Mouse (Mus musculus) kidney, adult 2 months (tissue): ENCODE data around the gene Acyp1. TPM values are rescaled to one million over a fixed set of nuclear protein-coding genes. Genes with fewer than 3 reads are reported as not detected.
A peak's percentile ranks its signal among the peaks of the same experiment; 100 is the strongest.

Experiments
- DNase-seq: peaks from one replicate; pipeline ENCODE4 v3.0.0; 2021
- H3K27ac ChIP-seq: fragments of 200-500 bp; 2 replicates; pipeline ENCODE4 v1.5.1; 2012; ENCODE audit warnings: low read depth, low read length, control low read depth, inconsistent platforms; ENCODE audit not compliant: insufficient read depth
- H3K27me3 ChIP-seq: fragments of 200-500 bp; replicated peaks from 2 replicates; pipeline ENCODE4 v1.6.1; 2012; ENCODE audit warnings: mild to moderate bottlenecking, moderate library complexity, low read length, inconsistent platforms; ENCODE audit not compliant: control insufficient read depth, insufficient read depth
- H3K36me3 ChIP-seq: fragments of 200-500 bp; 2 replicates; pipeline ENCODE4 v1.6.1; 2012; ENCODE audit warnings: mild to moderate bottlenecking, moderate library complexity, low read length, inconsistent platforms; ENCODE audit not compliant: control insufficient read depth, insufficient read depth
- H3K4me1 ChIP-seq: fragments of 200-500 bp; 2 replicates; pipeline ENCODE4 v1.6.1; 2011; ENCODE audit warnings: low read length; ENCODE audit not compliant: control insufficient read depth, insufficient read depth
- H3K4me3 ChIP-seq: fragments of 200-500 bp; 2 replicates; pipeline ENCODE4 v1.5.1; 2011; ENCODE audit warnings: mild to moderate bottlenecking, low read depth, low read length, control low read depth; ENCODE audit not compliant: insufficient read depth
- CTCF ChIP-seq: fragments of 200-500 bp; conservative IDR thresholded peaks from 2 replicates; pipeline ENCODE4 v1.5.1; 2011; ENCODE audit warnings: low read depth, mild to moderate bottlenecking, control low read depth, low read length, moderate library complexity, mixed read lengths; ENCODE audit not compliant: insufficient read depth, insufficient read length
- POLR2A ChIP-seq: fragments of 200-500 bp; IDR thresholded peaks from one replicate; pipeline ENCODE4 v1.6.1; 2011; ENCODE audit warnings: low read depth, low read length, control low read depth
- WGBS: fragments of 180-500 bp; shearing (Covaris S2); methylation state at CpG from one replicate; pipeline ENCODE4 v1.1.7; 2018; 5-methylcytosine and 5-hydroxymethylcytosine counted together
- polyA plus RNA-seq: library from polyadenylated mRNA; depleted of rRNA; stranded (reverse); fragments of >200 nt; gene quantifications from 2 replicates; pipeline ENCODE4 v1.2.3, GENCODE M21; 2012; rRNA removed

Gene Acyp1
- polyA plus RNA-seq = 9.6 and 19.1 TPM in 2 replicates

GRCm38 (mm10) chr12:85287809-85288485 is at the start of gene Acyp1:
Gene Acyp1 (minus strand): TSS chr12:85288438.
- DNase-seq = no peak
- TF ChIP-seq CTCF (no peak), POLR2A (no peak)
- WGBS = 8% methylated on average over 21 of the region's 21 CpGs
- Histone ChIP-seq H3K27me3 (no peaks in the 10 kb centered on the region), H3K27ac (peak within 1 kb of the TSS; percentile 91), H3K36me3 (no peaks in the 10 kb centered on the region), H3K4me1 (peaks cover 17% of the 10 kb centered on the region), H3K4me3 (peak within 1 kb of the TSS; percentile 64)

GRCm38 (mm10) chr12:85337567-85338311 is 49.5 kb upstream of the Acyp1 start:
- H3K27me3 ChIP-seq = no peaks in the 10 kb centered on the region
- H3K4me3 ChIP-seq = no peak overlapping the region
- peaks cover 5% of the 10 kb centered on the region; the same call in 1 of the 2 replicates for H3K4me1 ChIP-seq
- WGBS = 73% methylated on average over 6 of the region's 6 CpGs
- no peak for TF ChIP-seq CTCF
- DNase-seq = no peak
- H3K27ac ChIP-seq = no peak overlapping the region
- peaks cover 6% of the 10 kb centered on the region for H3K36me3 ChIP-seq

GRCm38 (mm10) chr12:85330153-85330552 is 41.9 kb upstream of the Acyp1 start:
- Histone ChIP-seq H3K4me3 (no peak overlapping the region), H3K27me3 (no peaks in the 10 kb centered on the region), H3K4me1 (no peaks in the 10 kb centered on the region), H3K36me3 (peaks cover 11% of the 10 kb centered on the region), H3K27ac (no peak overlapping the region)
- DNase-seq = peak; percentile 48
- WGBS = 78% methylated on average over 7 of the region's 7 CpGs
- TF ChIP-seq POLR2A (no peak), CTCF (no peak)

- Histone ChIP-seq H3K27ac (no peak overlapping the region), H3K4me3 (no peak overlapping the region), H3K4me1 (peaks cover 8% of the 10 kb centered on the region; the same call in 1 of the 2 replicates), H3K27me3 (no peaks in the 10 kb centered on the region), H3K36me3 (peaks cover 11% of the 10 kb centered on the region)
- TF ChIP-seq POLR2A = no peak
- no peak for TF ChIP-seq CTCF
- WGBS = 77% methylated on average over 3 of the region's 3 CpGs
- DNase-seq = no peak
Measured at GRCm38 (mm10) chr12:85308651-85309050, 20.4 kb upstream of the Acyp1 start.

GRCm38 (mm10) chr12:85305247-85305892 is 17.1 kb upstream of the Acyp1 start:
- DNase-seq = peak; percentile 90
- Histone ChIP-seq H3K4me1 (peaks cover 11% of the 10 kb centered on the region; the same call in 1 of the 2 replicates), H3K36me3 (peaks cover 7% of the 10 kb centered on the region; the same call in 1 of the 2 replicates), H3K27ac (peak overlapping the region; percentile 11; the same call in 1 of the 2 replicates), H3K4me3 (peak overlapping the region; percentile 32; the same call in 1 of the 2 replicates), H3K27me3 (no peaks in the 10 kb centered on the region)
- no peak for TF ChIP-seq POLR2A
- TF ChIP-seq CTCF = peak; percentile 100
- 25% methylated on average over 16 of the region's 16 CpGs for WGBS

GRCm38 (mm10) chr12:85304725-85305124 is 16.5 kb upstream of the Acyp1 start:
- no peaks in the 10 kb centered on the region for H3K27me3 ChIP-seq
- peak; percentile 17 for DNase-seq
- H3K4me1 ChIP-seq = peaks cover 11% of the 10 kb centered on the region; the same call in 1 of the 2 replicates
- WGBS = 46% methylated on average over 4 of the region's 4 CpGs
- no peak overlapping the region for H3K4me3 ChIP-seq
- no peak overlapping the region; the same call in 1 of the 2 replicates for H3K27ac ChIP-seq
- TF ChIP-seq POLR2A (no peak), CTCF (no peak)
- H3K36me3 ChIP-seq = peaks cover 7% of the 10 kb centered on the region; the same call in 1 of the 2 replicates

GRCm38 (mm10) chr12:85303256-85303655 is 15.0 kb upstream of the Acyp1 start:
- peak; percentile 73 for DNase-seq
- peaks cover 18% of the 10 kb centered on the region for H3K4me1 ChIP-seq
- TF ChIP-seq CTCF (no peak), POLR2A (no peak)
- no peaks in the 10 kb centered on the region for H3K27me3 ChIP-seq
- H3K27ac ChIP-seq = no peak overlapping the region
- no peak overlapping the region for H3K4me3 ChIP-seq
- 43% methylated on average over 2 of the region's 2 CpGs for WGBS
- H3K36me3 ChIP-seq = peaks cover 5% of the 10 kb centered on the region; the same call in 1 of the 2 replicates
